Mouse (Mus musculus): ENCODE measurements around the gene Igsf11.

DNA sequence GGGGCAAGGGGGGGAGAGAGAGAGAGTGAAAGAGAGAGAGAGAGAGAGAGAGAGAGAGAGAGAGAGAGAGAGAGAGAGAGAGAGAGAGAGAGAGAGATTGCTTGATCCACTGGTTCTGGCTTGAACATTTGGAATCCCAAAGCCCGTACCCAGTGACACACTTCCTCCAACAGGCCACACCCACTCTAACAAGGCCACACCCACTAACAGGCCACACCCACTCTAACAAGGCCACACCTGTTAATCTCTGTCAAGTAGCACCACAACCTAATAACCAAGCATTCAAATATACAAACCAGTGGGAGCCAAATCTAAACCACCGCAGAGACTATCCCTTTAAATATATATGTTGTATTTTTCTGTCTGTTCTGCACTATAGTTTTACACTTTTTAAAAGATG is 166.4 kb downstream of the Igsf11 start:
- TF ChIP-seq CTCF (IDR thresholded peaks at IDR 0.05; ENCODE audit: low read depth, low read length), result no peak
- TF ChIP-seq POLR2A (IDR thresholded peaks at IDR 0.05; ENCODE audit: extremely low read depth, insufficient read depth, low read length), result no peak

All from liver, adult 2 months (tissue).